Mouse (Mus musculus) layer of hippocampus, adult 8-10 months (tissue): Measurements from ENCODE around the gene Kcnh8. TPM values are rescaled to one million over a fixed set of nuclear protein-coding genes. Genes with fewer than 3 reads are reported as not detected.
A peak's percentile ranks its signal among the peaks of the same experiment; 100 is the strongest.

Experiments used
- DNase-seq, 2 experiments: peaks; one replicate each; pipeline ENCODE4 v3.0.0; 2022; ENCODE audit warnings: low spot score in 2 of 2
- total RNA-seq, 4 experiments: library from RNA; stranded (reverse); gene quantifications; 2 replicates each; pipeline ENCODE4 v1.2.4; 2022

Kcnh8 gene
- total RNA-seq, result under 1 TPM; 0.67 to 0.83 (median 0.81) TPM

DNA sequence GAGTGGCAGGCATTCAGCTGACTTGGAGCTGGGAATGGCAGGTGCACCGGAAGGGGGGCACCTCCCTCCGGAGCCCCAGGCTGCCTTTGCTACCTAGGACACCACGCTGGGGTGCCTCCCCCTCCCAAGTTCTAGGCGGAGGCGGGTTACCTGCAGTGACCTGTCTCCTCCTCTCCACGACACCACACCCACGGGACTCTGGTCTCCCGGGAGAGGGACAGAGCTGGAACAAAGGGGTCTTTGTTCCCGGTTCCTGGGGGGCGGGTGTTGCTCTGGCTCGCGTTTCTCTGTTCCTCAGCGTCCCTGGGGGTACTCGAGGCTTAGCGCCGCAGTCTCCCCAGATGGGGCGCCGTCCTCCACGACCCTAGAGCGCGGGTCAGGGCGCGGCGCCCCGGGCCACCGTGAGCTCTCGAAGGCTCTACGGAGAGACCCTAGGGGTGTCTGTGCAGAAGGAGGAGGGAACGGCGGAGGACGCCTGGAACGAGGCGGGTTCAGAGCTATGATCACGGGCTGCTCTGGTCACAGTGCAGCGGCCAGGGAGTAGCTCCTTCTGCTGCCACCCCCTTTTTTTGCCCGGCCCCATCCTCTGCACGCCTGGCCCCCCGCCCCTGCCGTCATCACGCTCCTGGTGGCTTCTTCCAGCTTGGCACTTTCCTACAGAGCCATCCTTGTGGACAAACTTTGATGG is at the start of gene Kcnh8:
Gene Kcnh8, plus strand, starts transcription at position 617 of the 688 bp plus-strand sequence.
- no peak for DNase-seq

DNA sequence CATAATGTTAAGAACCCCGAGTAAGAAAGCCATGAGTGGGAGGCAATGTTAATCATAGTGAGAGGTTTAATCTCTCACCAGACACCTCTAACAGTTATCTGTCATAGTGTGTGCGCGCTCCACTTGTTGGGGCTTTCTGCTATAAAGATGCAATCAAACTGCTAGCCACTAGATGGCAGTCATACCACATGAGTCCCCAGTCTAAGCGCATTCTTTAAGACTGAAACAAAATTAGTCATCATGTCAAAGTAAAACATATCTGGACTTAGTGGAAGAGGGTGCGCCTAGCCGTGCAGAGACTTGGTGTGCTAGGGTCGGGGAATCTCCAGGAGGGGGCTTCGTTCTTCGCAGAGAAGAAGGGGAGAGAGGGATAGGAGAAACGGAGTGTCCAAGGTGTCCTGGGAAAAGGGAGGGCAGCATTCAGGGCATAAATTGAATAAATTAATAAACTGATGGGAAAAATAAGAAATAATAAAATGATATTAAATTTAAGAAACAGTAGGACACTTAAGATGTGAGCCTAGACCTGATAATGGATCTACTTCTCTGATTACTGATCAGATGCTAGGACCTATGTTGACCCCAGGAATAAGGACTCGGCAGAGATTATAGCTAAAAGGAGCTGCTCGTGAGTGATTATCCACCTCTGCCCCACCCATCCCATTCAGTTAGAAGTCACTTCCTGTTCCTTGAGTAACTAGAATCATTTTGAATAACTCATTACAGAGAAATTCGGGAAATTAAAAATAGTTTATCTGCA is 42.4 kb upstream of the Kcnh8 start:
- peak; percentile 12 to 55 for DNase-seq

DNA sequence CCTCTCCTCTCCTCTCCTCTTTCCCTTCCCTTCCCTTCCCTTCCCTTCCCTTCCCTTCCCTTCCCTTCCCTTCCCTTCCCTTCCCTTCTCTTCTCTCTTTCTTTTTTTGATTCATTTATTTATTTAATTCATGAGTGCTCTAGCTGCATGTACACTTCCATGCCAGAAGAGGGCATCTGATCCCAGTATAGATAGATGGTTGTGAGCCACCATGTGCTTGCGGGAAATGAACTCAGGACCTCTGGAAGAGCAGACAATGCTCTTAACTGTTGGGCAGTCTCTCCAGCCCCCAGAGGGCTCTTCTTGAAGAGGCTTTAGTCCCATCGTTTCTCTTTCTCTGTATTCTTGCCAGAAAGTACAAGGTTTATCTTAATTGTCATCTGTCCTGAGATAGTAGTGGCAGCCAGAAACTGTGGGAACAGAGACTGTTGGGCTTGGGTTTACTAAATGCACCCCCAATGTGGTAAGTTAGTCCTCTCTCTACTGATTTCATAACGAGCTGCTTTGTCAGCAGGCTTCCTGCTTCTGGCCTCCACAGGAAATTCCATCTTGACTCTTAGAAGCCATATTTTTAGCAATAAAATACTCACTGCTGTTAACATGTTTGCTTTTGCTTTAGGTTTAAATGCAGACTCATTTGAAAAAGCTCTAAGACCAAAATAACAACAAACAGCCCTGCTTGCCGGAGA is 36.9 kb upstream of the Kcnh8 start:
- DNase-seq, result no peak

DNA sequence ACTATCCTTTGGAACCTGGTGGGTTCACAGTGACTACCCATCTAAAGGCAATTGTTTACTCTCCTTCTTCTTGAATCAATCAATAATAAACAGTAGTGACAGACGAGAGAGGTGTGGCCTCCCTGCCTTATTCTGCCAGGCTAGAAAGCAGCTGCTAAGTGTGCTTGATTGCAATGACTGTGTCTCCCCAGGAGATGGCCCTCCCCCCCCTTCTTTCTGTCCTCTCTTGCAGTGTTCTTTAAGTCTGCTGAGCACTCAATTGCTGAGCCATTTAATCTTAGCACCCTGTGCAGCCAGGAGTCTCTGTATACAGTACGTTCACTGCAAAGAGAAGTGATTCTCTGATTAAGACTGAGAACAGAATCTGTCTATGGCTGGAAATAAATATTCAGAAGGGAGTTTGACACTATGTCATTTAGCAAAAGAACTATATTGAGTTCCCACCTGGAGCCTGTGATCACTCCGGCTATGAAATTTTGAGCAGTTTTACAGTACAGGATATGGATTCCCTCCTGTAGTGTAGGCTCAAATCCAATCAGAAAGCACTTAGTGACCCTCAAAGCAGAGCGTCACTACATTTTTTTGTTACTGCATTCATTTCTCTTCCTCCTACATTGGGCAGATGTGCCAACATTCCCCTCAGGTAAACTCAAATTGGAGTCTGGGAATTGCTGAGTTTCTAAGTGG is 32.8 kb upstream of the Kcnh8 start:
- DNase-seq, result no peak

DNA sequence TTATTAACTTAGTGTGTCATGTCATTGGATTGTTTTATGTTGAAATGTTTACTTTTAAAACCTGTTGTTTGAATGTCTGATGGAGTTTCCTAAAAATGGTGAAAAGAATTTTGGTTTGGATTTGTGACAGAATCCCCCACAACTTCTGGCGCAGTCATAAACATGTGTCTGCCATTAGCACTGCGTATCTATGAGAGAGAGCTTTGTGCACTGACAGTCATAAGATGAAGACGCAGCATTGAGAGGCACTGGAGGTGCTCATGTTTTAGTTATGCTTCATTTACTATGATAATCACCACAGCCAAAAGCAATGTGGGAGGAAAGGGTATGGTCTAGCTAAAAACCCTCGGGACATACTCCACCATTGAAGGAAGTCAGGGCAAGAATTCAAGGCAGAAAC is 30.3 kb upstream of the Kcnh8 start:
- no peak for DNase-seq

DNA sequence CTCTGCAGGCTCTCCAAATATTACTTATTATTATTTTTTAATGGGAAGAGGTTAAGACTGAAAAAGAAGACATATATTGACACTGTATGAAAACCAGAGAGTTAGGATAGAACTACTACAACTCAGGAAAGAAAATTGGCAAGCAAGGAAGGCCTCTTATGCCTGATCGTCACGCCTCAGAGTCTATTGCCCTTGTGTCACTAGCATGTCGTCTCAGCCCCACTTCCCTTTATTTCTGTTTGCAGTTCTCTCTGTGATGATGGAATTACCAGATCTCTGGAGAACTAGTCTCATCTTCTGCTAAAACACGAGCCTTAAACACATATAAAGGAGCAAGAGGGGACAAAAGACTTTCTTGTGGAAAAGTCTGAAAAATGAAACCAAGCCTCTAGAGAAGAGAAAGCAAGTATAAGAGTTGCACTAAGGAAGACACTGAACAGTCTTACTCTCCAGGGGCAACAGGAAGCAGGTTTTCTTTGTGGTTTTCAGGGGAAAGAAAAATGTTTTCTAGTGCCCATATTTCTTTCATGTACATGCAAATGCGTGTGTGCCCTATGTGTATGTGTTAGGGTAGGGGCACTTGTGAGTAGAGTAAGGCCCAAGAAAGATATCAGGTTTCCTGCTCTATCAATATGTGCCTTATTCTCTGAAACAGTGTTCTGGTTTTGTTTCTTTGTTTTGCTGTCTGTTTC is 10.9 kb upstream of the Kcnh8 start:
- DNase-seq, result no peak

DNA sequence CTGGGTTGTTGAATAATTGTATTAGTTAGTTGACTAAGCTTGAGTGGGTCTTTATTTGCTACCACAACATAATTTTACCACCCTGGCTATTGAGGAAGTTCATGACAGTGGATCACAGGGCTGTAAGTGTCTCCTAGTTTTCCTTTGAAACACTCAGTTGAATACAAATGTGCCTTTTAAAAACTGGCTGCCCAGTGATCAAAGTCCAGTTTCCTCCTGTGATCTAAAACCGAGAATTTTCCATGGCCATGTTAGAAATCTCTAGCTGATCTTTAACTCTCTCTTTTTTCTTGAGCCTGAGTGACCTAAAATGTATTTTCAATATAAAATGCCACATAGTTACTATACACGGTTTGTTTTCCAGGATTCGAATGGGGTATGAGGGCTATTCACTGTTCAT is 3.4 kb upstream of the Kcnh8 start:
- no peak for DNase-seq

DNA sequence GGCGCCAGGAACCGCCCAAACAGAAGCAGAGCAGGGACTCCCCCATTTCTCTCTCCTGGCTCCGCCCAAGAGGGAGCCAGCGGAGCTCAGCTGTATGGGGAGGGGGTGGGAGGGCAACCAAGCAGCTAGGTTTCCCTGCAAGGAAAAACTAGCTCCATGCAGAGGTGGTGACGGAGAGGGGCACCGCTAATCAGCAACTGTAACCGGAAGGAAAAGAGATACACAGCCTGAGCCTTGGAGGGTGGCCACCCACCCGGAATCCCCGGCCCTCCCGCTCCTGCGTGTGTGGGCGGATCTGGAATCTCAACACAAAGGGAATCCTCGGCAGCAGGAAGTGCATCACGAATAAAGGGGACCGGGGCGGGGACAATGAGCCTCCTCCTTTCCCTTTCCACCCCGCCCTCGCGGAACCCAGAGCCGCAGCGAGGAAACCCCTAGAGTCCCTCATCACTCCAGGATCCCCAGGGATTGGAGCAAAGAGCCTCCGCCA is 1.6 kb upstream of the Kcnh8 start:
- DNase-seq, result peak; percentile 43 to 44

DNA sequence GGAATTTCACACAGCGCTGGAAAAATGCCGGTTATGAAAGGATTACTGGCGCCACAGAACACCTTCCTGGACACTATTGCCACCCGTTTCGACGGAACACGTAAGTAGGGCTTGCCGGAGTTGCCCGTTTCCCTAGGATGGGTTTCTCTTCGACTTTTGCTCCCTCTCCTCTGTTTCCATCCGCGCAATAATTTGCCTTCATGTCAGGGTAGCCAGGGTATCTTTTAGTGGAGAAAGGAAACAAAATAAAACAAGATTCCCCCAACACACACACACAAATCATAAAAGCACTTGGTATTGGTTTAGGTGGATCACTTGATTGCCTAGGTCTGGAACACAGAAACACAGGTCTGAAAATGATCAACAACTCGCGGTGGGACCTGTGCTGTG is 267 bp downstream of the Kcnh8 start:
- DNase-seq, result no peak

DNA sequence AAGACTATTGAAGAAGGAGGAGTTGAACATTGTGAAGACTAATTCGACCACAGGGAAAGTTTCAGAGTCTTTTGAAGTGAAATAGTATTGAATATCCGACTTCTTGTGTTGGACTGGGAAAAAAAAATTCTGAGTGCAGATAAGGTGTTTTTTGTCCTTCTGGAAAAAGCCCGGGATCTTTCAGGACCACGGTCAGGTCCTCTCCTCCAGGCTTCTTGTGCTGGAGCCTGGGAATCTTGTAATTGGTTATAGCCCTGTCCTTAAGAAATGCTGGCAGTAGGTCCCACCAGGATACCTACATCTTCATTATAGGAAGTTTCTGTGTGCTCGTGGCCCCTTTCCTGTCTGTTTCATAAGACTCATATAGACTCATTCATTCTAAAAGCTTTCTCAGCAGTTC is 902 bp downstream of the Kcnh8 start:
- no peak for DNase-seq

DNA sequence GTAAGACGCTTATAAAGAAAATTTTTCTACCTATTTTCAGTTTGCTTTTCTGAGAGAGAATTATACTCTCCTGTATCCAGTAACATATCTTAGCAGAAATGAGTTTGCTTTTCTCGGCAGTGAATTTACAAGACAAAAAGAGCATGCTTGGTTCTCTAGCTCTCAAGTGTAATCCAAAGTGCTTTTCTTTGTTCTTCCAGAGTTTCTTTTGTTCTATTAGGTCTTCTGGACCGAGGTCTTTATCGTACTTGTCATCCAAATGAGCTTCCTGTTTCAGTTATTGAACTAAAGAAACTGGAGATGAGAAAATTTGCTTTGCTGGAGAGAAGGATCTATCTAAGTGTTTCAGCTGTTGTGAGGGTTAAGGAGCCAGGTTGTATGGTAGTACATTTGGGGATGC is 8.9 kb downstream of the Kcnh8 start:
- DNase-seq, result no peak

DNA sequence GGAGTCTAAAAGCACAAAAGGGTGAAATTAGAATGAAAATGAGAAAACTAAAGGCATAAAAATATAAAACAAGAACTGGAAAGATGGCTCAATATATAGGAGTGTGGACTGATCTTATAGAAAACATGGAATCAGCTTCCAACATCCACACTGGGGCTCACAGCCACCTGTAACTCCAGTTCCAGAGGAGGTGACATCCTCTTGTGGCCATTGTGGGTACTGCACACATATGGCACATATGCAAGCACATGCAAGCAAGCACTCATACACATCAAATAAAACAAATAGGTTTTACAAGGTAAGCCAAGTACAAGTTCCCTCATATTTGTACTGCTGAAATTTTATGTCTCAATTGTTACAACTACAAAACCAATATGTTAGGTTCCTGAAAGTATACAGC is 46.7 kb downstream of the Kcnh8 start:
- no peak for DNase-seq

DNA sequence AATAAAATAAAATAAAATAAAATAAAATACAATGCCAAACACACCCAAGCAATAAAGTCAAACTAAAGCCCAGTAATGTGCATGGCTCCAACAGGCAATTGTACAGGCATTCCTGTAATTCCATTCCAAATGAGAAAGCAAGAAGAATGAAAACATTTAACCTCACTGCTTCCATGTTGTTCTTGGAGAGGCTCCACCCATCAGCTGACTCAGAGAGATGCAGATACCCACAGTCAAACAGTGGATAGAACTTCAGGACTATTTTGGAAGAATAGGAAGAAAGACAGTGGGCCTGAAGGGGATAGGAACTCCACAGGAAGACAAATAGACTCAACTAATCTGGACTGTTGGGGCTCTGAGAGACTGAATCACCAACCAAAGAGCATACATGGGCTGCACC is 89.5 kb downstream of the Kcnh8 start:
- no peak for DNase-seq

DNA sequence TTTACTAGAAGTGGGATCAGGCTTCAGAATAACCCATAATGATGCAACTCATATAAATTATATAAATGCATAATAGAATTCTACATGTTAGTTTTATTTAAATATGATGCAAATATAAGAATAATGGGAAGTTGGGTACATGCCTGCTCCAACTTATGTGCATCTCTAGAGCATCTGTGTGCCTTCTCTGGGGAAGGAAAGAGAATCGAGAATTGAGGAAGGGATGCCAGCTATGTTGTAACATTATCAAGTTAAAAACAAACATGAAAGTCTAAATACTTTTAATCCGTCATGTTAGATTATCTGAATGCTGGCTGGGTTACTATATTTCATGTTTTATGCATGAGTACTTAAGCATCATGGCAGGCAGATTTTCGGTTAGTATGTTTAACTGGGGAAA is 99.4 kb downstream of the Kcnh8 start:
- no peak for DNase-seq

DNA sequence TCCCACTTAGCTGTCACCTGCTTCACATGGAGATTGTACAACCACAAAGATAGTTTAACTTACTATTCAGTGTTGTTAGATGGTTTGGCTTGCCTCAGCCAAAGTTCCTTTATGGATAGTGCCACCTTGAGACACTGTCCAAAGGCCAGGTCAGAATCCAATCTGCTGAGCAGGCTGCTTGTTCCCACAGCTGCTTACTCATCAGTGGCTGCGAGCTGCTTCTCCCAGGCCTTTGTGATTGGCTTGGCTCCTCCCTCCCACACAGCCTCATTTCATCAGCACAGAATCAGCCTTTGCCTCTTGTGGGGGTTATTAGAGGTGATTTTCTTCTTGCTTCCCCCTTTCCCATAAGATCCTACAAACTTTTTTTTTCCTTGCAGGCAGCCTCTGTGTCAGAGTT is 109.8 kb downstream of the Kcnh8 start:
- DNase-seq, result no peak

DNA sequence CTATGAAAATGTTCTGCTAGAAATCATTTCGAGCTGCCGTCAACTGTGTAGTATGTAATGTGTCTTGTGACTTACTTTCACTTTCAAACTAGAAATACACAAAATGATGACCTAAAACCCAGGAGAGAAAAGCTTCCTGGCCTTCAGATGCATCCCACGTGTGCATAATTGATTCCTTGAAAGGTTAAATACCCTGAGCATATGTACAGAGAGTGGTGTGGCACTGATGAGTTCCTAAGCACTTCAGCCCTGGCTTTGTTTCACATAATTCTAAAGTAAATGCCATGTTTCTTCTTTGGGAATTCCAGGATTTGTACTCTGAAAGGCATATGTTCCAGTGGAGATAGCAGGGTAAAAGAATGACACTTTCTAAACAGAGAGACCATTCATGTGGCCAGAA is 119.7 kb downstream of the Kcnh8 start:
- DNase-seq, result no peak

DNA sequence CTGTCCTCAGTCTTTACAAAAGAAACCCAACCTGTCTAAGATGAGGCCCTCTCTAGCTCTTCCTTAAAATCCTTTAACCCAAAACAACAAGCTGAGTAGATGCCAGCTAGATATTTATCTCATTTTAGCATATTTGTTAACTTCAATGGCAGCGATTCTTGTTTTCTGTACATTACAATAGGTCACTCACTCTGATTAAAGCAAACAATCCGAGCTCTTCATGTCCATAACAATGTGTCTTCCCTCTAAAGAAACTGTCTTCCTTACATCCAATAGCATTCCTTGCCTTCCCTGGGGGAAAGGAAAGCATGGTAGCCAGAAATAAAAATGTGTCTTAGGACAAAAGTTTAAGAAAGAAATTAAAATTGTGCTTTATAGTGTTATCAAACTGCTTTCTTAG is 126.3 kb downstream of the Kcnh8 start:
- DNase-seq, result no peak

DNA sequence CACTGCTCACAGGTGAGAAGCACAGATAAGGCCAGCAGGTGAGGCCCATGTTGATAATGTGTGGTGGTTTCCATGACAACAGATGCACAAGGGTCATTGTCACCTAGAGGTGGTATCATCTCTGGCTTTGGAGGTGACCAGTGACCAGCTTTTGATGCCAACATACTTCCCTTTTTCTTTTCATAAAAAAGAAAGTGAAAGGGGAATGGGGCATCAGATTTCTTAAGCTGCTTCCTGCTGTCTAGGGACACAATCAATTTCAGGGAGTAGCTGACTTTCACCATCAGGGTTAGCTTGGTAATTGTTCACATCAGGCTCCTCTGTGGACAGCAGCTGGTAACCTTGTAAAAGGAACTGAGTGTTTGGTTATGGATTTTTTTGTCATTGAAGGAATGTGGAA is 135.9 kb downstream of the Kcnh8 start:
- DNase-seq, result no peak

DNA sequence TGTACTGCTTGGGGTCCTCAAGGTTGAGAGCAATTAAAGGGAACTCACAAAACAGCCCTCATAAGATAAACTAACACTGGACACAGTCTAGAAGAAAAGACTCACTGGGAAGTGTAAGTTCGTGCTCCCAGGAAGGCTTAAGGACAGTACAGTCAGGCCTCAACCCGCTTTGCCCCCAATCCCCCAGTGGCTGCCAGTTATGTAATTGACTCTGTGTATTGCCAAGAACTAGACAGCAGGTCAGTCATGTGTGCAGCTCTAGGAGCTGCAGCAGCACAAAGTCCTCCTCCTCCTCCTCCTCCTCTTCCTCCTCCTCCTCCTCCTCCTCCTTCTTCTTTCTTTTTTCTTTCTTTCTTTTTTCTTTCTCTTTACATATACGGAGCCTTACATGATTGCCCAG is 185.6 kb downstream of the Kcnh8 start:
- DNase-seq, result no peak

DNA sequence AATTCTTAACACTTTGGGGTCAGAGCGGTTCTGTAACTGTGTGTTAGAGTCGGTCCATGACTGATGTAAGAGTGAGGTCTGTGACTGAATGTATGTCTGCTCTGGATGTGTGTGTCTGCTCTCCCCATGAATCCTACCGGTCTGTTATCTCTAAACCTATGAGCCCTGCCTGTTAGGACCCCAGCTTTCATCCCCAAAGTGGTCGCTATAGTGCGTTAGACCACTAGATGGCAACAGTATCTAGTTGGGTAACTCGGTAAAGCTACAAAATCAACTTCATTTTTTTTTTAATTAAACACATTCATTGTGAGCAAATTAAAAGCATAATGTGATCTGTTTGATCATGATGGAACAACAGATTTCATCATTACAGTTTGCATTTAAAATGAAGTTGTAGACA is 202.0 kb downstream of the Kcnh8 start:
- no peak for DNase-seq

DNA sequence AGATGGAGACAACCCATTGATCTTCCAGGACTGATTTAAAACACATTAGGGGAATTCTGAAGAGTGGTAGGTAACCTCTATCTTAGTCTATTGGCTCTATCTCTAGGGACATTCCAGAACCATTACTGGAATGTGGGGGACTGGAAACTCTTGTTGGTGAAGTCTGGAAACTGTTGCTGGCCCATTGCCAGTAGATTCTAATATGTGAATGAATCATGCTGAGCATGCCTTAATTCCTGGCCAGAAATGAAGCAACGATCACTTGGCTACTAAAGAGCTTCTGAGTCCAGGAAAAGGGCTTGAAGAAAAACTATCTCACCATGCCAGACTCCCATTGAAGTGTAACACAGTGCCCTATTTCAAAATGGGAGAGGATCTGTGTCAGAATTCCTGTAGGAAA is 208.3 kb downstream of the Kcnh8 start:
- no peak for DNase-seq
